ENCODE assay signal across 8 mouse cellular contexts in genomic region chr5:41707115-41708015, GRCm38 (mm10). TPM values are rescaled to one million over a fixed set of nuclear protein-coding genes. Genes with fewer than 3 reads are reported as not detected.
DNase-seq lines count a peak whose midpoint lies in the region; ATAC-seq lines count a peak whose summit lies in the region.

No protein-coding gene starts in this region.

- peak overlapping the region; percentile 92 for H3K27ac ChIP-seq in hindbrain, embryonic 14.5 days

- no peaks in the 10 kb centered on the region for H3K9me3 ChIP-seq in hindbrain, embryonic 14.5 days (ENCODE audit: control insufficient read depth, low read length)

- peak overlapping the region; percentile 75 for H3K4me2 ChIP-seq in hindbrain, embryonic 14.5 days (replicated peaks)

- peak overlapping the region; percentile 98 for H3K9ac ChIP-seq in hindbrain, embryonic 14.5 days

- peak; percentile 84 for ATAC-seq in hindbrain, embryonic 14.5 days (ENCODE audit: low FRiP score)

- DNase-seq in WW6 (ENCODE audit: low read depth, low spot score): peak; percentile 53
- DNase-seq in cerebellum, adult 9-11 months: peak; percentile 57
- DNase-seq in frontal cortex, postnatal 10 days (ENCODE audit: low spot score in 2 of 2): peak; percentile 25 to 40
- peak; percentile 55 for DNase-seq in hindbrain, embryonic 14.5 days (ENCODE audit: low spot score)
- DNase-seq in left cerebral cortex, adult 11 months (ENCODE audit: low spot score): peak; percentile 21
- DNase-seq in lung, postnatal 14 days: peak; percentile 62
- DNase-seq in retina, postnatal 1 day: peak; percentile 51
- DNase-seq in urinary bladder, postnatal 25 days (ENCODE audit: low spot score): peak; percentile 11

- no peaks in the 10 kb centered on the region for H3K36me3 ChIP-seq in hindbrain, embryonic 14.5 days (replicated peaks; ENCODE audit: control insufficient read depth, insufficient read depth)

- under 1% methylated on average over 58 of the region's 63 CpGs for WGBS in hindbrain, embryonic 14.5 days

- peak overlapping the region; percentile 95 for H3K4me3 ChIP-seq in hindbrain, embryonic 14.5 days (replicated peaks; ENCODE audit: low read length)

- H3K4me1 ChIP-seq in hindbrain, embryonic 14.5 days (replicated peaks; ENCODE audit: control insufficient read depth, insufficient read depth, low read length): peaks cover 12% of the 10 kb centered on the region

- no peaks in the 10 kb centered on the region for H3K27me3 ChIP-seq in hindbrain, embryonic 14.5 days (ENCODE audit: control insufficient read depth, insufficient read depth, low read length)

RNA-seq across cellular contexts. Expression of gene Rab28, which starts 0.6 kb away (rescaled TPM):
- polyA plus RNA-seq in hindbrain, embryonic 14.5 days (2014; fragmentation: Nextera tagmentation; extraction: Ambion mirVana): 64.2 and 70.1 TPM in 2 replicates

RNA-seq across cellular contexts. Expression of gene Nkx3-2, which starts 56.9 kb away (rescaled TPM):
- not detected in 2 replicates for polyA plus RNA-seq in hindbrain, embryonic 14.5 days (2014; fragmentation: Nextera tagmentation; extraction: Ambion mirVana)

Comparison
In these comparisons a context has a peak if more than half of its experiments do, and no peak if none do; other contexts are left out.
1. Peak in every context shown above with its lines: DNase-seq, ATAC-seq, H3K4me3 ChIP-seq and H3K27ac ChIP-seq.
2. DNase-seq: peak in every context shown above with its lines; median percentile 62 in lung, postnatal 14 days; 57 in cerebellum, adult 9-11 months; 55 in hindbrain, embryonic 14.5 days; 53 in WW6; 51 in retina, postnatal 1 day; 32 in frontal cortex, postnatal 10 days; 21 in left cerebral cortex, adult 11 months; 11 in urinary bladder, postnatal 25 days.